Mouse (Mus musculus) stomach, postnatal 0 days (tissue): ENCODE measurements around the gene Tns3. TPM values are rescaled to one million over a fixed set of nuclear protein-coding genes. Genes with fewer than 3 reads are reported as not detected.
A peak's percentile ranks its signal among the peaks of the same experiment; 100 is the strongest.

ENCODE experiments used
- ATAC-seq: fragments of 200-750 bp; cut with Nextera tagmentation; 2 replicates; pipeline ENCODE4 v1.8.0; 2017; ENCODE audit not compliant: low FRiP score, low TSS enrichment
- DNase-seq: peaks from one replicate; pipeline ENCODE4 v3.0.0-alpha.2; 2016; ENCODE audit warnings: low spot score
- H3K27ac ChIP-seq: fragments of 300-500 bp; sonication (generic); replicated peaks from 2 replicates; pipeline ENCODE4 v1.5.1; 2014; ENCODE audit warnings: mild to moderate bottlenecking, control low read depth
- H3K27me3 ChIP-seq: fragments of 300-500 bp; sonication (generic); 2 replicates; pipeline ENCODE4 v1.6.1; 2014; ENCODE audit warnings: low read length; ENCODE audit not compliant: control insufficient read depth, insufficient read depth
- H3K36me3 ChIP-seq: fragments of 300-500 bp; sonication (generic); 2 replicates; pipeline ENCODE4 v1.6.1; 2014; ENCODE audit warnings: low read length, mixed read lengths; ENCODE audit not compliant: control insufficient read depth, insufficient read depth
- H3K4me1 ChIP-seq: fragments of 300-500 bp; sonication (generic); replicated peaks from 2 replicates; pipeline ENCODE4 v1.6.1; 2014; ENCODE audit warnings: antibody characterized with exemption; ENCODE audit not compliant: control insufficient read depth, insufficient read depth
- H3K4me2 ChIP-seq: fragments of 300-500 bp; sonication (generic); replicated peaks from 2 replicates; pipeline ENCODE4 v1.6.1; 2014; ENCODE audit warnings: low read depth, mild to moderate bottlenecking, control low read depth, moderate library complexity
- H3K4me3 ChIP-seq: fragments of 300-500 bp; sonication (generic); 2 replicates; pipeline ENCODE4 v1.5.1; 2014; ENCODE audit warnings: low read depth, low read length, control low read depth
- H3K9ac ChIP-seq: fragments of 300-500 bp; sonication (generic); 2 replicates; pipeline ENCODE4 v1.6.1; 2014; ENCODE audit warnings: mild to moderate bottlenecking, low read length, control low read depth, mixed read lengths
- H3K9me3 ChIP-seq: fragments of 300-500 bp; sonication (generic); 2 replicates; pipeline ENCODE4 v1.6.1; 2016; ENCODE audit warnings: low read length; ENCODE audit not compliant: control insufficient read depth
- CTCF ChIP-seq: IDR thresholded peaks from 2 replicates; pipeline ENCODE4 v1.5.1; 2016; ENCODE audit warnings: antibody characterized with exemption, low read depth, mild to moderate bottlenecking, moderate library complexity
- EP300 ChIP-seq: optimal IDR thresholded peaks from 2 replicates; pipeline ENCODE3; 2016; ENCODE audit warnings: antibody characterized with exemption
- WGBS: fragments of 180-500 bp; shearing (Covaris S2); extraction: QIAGEN DNeasy Blood & Tissue Kit; methylation state at CpG from one replicate; pipeline ENCODE4 v1.1.7; 2014; 5-methylcytosine and 5-hydroxymethylcytosine counted together
- polyA plus RNA-seq: library from polyadenylated mRNA; unstranded; fragments of >200 nt; fragmentation: Nextera tagmentation; extraction: Ambion mirVana; gene quantifications from 2 replicates; pipeline ENCODE4 v1.2.1, GENCODE M21; 2015

Gene Tns3
- polyA plus RNA-seq, 1 experiment from 2014 or later = 10.4 TPM

DNA sequence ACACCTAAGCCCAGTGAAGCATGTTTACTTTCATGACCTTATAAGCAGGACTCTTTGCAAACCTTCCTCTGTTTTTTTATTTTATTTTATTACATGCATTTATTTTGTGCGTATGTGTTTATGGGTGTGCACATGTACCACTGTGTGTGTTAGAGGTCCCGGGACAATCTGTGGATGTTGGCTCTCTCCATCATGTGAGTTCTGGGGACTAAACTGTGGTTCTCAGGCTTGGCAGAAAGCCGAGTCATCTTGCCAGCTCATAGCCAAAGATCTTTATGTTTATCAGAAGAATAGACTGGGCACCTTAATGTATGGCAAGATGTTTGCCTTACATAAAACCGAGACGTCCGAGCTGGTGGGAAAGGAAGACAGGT is 27.8 kb upstream of the Tns3 start:
- no peak overlapping the region for H3K4me3 ChIP-seq
- no peak overlapping the region for H3K4me2 ChIP-seq
- 38% methylated on average over 6 of the region's 6 CpGs for WGBS
- peak overlapping the region; percentile 69 for H3K27ac ChIP-seq
- H3K4me1 ChIP-seq = peaks cover 10% of the 10 kb centered on the region
- DNase-seq (no peak), ATAC-seq (no peak)
- H3K36me3 ChIP-seq = no peaks in the 10 kb centered on the region
- H3K9ac ChIP-seq = no peak overlapping the region
- H3K9me3 ChIP-seq = no peaks in the 10 kb centered on the region
- H3K27me3 ChIP-seq = no peaks in the 10 kb centered on the region
- TF ChIP-seq CTCF = no peak
- no peak for TF ChIP-seq EP300

DNA sequence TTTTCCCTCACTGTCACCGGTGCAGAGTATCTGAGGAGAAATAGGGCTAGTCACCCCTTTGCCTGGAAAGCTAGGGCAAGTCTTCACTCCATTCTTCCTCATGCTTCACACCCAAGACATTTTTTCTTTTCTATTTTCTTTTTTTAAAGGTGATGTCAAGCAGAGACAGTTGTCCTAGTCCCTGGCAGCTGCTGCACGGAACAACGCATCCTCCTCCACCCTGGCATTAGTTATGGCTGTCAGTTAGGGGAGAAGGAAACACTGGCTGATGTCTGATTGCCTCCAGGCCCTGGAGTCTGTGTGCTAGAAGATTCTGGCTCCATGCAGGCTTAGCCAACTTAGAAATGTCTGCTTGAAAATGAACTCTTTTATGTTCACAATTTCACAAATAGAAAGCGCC is 27.3 kb upstream of the Tns3 start:
- ATAC-seq = no peak
- Histone ChIP-seq H3K9me3 (no peaks in the 10 kb centered on the region), H3K36me3 (no peaks in the 10 kb centered on the region), H3K4me3 (no peak overlapping the region), H3K27me3 (no peaks in the 10 kb centered on the region), H3K4me1 (peaks cover 10% of the 10 kb centered on the region), H3K9ac (no peak overlapping the region), H3K4me2 (no peak overlapping the region), H3K27ac (peak overlapping the region; percentile 53)
- 58% methylated on average over 4 of the region's 4 CpGs for WGBS
- DNase-seq = no peak
- TF ChIP-seq CTCF (no peak), EP300 (no peak)

DNA sequence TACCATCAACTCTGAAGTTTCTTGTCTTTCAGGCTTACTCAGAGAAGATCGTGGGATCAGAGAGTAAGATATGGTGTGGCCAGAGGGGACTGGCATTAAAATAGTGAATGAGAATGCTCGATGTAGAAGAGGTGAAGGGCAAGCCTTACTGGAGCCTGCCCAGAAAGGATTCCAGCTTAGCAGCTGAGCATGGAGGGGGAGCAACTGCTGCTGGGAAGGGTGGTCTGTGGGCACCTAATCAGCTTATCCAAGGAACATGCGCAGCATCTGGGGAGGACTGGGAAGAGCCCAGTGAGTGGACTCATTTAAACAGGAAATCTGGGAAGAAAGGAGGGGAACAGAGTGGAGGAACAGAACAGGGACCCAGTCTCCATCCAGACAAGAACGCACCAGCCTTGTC is 26.3 kb upstream of the Tns3 start:
- Histone ChIP-seq H3K4me3 (no peak overlapping the region), H3K36me3 (no peaks in the 10 kb centered on the region), H3K9me3 (no peaks in the 10 kb centered on the region), H3K27me3 (no peaks in the 10 kb centered on the region), H3K4me1 (peaks cover 10% of the 10 kb centered on the region), H3K4me2 (no peak overlapping the region), H3K27ac (no peak overlapping the region), H3K9ac (no peak overlapping the region)
- WGBS = 71% methylated on average over 4 of the region's 4 CpGs
- ATAC-seq (no peak), DNase-seq (no peak)
- TF ChIP-seq EP300 (no peak), CTCF (no peak)

DNA sequence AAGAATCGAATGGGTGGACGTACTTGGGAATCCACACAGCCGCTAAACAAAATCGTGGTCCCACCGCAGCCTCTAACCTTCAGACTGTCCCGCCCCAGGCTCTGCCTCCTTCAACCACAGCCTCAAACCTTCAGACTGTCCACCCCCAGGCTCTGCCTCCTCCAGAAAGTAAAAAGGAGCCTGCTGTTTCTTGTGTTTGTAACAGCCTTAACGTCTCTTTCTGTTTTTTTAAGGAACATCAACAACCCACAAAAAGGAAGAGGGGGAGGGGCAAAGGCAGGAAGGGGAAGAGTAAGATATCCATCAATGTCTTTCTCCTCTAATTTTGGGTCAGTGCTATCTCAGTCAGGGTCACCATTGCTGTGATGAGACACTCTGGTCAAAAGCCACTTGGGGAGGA is 25.2 kb upstream of the Tns3 start:
- ATAC-seq = no peak
- Histone ChIP-seq H3K27ac (0 out of 2 replicates have a peak overlapping the region, but pooled peaks have one; percentile 18), H3K9ac (no peak overlapping the region), H3K36me3 (no peaks in the 10 kb centered on the region), H3K4me1 (peaks cover 10% of the 10 kb centered on the region), H3K27me3 (no peaks in the 10 kb centered on the region), H3K4me3 (no peak overlapping the region), H3K9me3 (no peaks in the 10 kb centered on the region), H3K4me2 (no peak overlapping the region)
- no peak for TF ChIP-seq CTCF
- no peak for TF ChIP-seq EP300
- no peak for DNase-seq
- 71% methylated on average over 7 of the region's 7 CpGs for WGBS

DNA sequence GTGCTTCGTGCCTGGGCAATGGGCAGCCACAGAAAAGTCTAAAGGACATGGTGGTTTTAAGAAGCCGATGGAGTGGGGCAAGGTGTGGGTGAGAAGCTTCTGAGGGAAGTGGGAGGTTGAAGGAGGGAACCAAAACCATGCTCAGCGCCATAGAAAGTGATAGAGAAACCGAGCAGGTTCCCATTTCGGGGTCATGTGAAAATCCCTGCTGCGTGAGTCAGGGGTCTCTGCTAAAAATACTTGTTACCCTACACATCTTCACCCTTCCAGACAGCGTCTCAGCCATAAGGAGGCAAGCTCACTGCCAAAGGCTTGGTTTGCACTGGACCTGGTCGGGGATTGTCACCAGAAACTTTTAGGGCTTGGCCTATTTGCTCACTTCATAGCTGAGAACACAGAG is 24.6 kb upstream of the Tns3 start:
- DNase-seq = peak; percentile 46
- no peak for TF ChIP-seq CTCF
- TF ChIP-seq EP300 = no peak
- H3K27me3 ChIP-seq = no peaks in the 10 kb centered on the region
- H3K9me3 ChIP-seq = no peaks in the 10 kb centered on the region
- H3K4me2 ChIP-seq = no peak overlapping the region
- H3K4me1 ChIP-seq = peaks cover 10% of the 10 kb centered on the region
- WGBS = 89% methylated on average over 8 of the region's 8 CpGs
- H3K27ac ChIP-seq = 0 out of 2 replicates have a peak overlapping the region, but pooled peaks have one; percentile 18
- no peaks in the 10 kb centered on the region for H3K36me3 ChIP-seq
- peak; percentile 45; the same call in 1 of the 2 replicates for ATAC-seq
- no peak overlapping the region for H3K9ac ChIP-seq
- no peak overlapping the region for H3K4me3 ChIP-seq

DNA sequence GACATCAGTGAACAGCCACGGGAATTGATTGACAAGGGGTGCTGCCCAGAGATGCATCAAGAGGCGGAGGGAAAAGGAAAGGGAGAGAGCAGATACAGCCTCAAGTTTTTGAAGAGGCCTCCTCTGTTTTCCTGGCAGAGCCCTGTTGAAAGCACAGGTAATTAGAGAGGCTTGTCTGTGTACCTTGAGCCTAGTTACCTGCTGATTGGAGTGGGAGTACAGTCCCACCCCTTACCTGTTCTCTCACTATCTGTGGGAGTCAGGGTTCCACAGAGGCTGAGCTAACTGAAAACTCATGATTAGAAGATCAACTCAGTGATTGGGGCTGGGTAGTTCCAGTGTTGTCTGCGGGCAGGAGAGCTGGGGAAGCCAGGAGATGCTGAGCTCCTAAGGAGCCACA is 22.2 kb upstream of the Tns3 start:
- 70% methylated on average over 3 of the region's 3 CpGs for WGBS
- no peak overlapping the region for H3K9ac ChIP-seq
- no peaks in the 10 kb centered on the region for H3K4me1 ChIP-seq
- no peaks in the 10 kb centered on the region for H3K27me3 ChIP-seq
- no peak overlapping the region for H3K4me3 ChIP-seq
- TF ChIP-seq EP300 (no peak), CTCF (no peak)
- no peaks in the 10 kb centered on the region for H3K36me3 ChIP-seq
- H3K27ac ChIP-seq = no peak overlapping the region
- no peak for ATAC-seq
- DNase-seq = no peak
- H3K9me3 ChIP-seq = no peaks in the 10 kb centered on the region
- H3K4me2 ChIP-seq = no peak overlapping the region
